Mouse (Mus musculus) mature B cell (primary cell): Measurements from ENCODE around the gene Dmc1.

Experiments used
- in situ Hi-C: fragments of 300-500 bp; cut with MboI; formaldehyde crosslinking; loops from 2 replicates; pipeline ENCODE4 v1.14.3; 2019

The Dmc1 gene

DNA sequence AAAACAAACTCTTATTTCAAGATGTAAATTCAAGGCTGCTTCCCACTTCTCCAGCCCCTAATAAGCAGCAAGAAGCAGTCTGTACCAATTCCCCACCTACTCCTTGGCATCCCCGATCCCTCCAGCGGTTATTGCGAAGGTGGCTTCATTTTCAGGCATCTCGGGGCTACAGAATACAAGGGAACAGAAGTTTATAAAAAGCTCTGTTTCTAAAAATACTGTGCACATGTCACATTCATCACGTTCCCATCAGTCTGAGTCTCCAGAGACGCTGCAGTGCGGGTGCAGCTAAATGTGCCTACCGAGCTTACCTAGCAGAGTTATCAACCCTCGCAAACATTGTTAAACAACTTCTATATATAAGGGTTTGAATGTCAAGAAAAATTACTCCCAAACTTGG is 42.5 kb downstream of the Dmc1 start:
- in situ Hi-C loops, result no loop called here

DNA sequence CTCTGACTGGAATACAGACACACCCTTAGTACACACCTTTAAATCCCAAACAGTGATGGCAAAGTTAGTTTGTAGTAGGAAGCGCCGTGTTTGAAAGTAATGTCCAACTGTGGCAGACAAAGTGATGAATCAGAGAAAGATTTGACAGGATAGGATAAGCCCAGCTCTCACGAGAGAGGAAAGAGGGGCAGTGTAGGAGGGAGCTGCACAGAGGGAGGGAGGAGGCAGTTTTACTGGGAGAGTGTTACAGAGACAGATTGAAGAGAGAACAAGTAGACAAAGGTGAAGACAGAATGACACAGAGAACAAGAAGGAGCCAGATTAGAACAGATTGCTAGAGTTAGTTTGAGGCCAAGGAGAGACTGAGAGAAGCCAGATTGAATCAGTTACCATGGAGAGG is 45.3 kb downstream of the Dmc1 start:
- in situ Hi-C loops, result no loop called here

DNA sequence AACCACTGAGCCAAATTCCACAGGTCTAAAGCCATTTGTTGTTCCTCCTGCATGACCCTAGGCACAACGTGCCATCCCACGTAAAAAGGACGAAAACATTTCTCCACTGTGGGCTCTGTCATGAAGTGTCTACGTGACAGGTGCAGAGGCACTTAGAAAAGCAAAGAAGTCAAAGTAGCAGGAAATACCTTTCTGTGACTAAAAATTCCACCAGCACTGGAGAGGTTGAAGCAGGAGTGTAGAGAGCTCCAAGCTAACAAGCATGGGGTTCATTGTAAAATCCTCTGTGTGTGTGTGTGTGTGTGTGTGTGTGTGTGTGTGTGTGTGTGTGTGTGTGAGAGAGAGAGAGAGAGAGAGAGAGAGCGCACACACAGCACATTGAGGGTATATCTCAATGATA is 52.3 kb downstream of the Dmc1 start:
- in situ Hi-C loops, result no loop called here

DNA sequence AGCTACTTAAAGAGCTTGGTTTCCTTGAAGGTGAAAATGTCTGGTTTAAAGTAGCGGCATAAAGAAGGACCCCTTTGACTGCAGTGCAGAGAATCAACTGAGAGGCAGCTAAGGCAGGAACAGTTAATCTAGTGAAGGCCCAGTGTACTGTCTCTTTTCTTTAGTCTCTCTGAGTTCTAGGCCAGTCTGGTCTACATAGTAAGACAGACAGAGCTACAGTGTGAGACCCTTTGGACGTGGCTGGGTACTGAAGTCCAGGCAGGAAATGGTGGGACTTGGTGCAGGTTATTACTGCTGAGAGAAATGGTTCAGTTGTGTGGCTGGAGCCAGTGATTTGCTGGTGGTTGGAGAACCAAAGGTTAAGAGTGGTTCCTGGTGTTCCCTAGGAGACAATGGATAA is 56.7 kb downstream of the Dmc1 start:
- in situ Hi-C loops, result no loop called here

DNA sequence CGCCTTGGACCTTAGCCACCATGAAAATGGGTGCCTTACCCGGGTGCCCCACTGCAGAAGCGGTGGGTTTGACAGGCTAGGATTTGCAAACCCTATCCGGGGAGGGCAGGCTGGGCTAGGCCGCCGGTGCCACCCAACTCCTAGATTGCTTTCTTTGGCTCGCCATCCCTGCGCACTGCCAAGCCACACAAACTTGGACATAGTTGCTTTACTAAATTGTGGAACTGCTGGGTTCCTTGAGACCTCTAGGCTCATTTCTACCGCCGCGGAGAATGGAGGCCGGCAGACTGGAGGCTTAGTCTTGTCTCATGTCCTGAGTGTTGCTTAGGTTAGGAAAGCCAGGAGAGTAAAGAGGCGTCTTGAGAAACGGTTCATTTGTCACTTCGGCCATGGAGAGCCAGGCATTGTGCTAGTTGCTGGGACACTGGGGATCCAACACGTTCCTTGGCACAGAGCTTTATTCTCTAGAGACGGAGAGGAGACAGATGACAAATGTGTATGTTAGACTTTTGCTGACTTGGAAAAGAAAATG is 57.6 kb downstream of the Dmc1 start:
- in situ Hi-C loops, result no loop called here

DNA sequence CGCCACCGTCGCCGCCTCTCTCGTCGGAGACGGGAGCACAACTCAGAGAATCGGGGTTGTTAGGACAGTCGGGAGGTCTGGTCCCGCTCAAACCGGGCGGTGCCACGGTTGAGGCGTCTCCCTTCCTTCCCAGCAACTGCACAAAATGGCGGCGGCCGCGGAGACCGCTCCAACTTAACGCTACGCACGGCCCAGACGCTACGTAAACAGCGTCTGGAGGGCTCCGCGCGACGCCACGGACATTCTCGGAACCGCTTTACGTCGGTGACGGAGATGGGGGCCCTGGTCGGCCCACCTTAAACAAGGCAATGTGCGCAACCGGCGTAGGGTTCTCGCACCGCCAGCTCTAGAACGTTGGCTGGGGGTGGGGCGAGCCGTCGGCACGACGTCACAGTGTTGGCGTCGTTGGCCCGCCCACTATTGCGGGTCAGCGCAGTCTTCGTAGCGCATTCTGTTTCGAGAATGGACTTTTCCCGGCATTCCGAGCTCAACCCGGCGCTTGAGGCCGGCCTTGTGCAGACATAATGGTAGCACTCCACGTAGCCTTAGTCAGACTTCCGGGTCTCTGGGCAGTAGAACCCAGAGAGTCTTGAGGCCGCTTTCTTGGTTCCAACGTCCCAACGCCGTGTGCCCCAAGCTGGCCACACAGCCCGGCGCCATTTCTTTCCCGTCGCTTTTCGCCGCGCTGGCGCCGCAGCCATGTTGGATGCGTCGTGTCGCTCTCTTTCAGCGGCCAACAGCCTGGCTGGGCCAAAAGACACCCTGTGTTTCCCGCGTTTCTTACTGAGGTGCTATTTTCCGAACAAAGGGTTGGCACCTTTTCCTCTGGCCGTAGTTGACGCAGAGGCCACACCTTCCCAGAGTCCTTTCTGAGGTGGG is 58.3 kb downstream of the Dmc1 start, which contains the start of gene Ddx17:
TSS of gene Ddx17 (minus strand) at position 332 of the 879 bp plus-strand sequence.
- in situ Hi-C loops, result no loop called here

DNA sequence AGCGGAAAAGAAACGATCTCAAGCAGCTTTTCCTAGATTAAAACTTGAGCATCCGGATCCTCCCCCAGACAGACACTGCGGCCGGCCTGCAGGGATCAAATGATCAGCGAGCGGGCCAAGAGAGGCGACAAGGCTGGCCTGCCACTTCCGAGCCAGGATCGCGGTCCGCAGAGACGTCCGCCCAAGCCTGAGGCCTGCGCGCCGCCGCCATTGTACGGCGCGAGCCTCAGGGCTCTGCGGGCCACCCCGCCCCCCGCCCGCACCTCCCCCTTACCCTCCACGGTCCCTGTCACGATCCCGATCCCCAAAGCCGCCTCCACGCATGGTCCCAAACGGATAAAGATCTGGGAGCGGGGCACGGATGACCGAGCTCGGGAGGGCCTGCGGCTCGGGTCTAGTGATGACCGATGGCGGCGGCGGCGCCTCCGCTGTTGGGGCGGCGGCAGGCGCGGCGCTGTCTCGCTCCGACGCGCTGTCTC is 58.9 kb downstream of the Dmc1 start:
- in situ Hi-C loops, result no loop called here

DNA sequence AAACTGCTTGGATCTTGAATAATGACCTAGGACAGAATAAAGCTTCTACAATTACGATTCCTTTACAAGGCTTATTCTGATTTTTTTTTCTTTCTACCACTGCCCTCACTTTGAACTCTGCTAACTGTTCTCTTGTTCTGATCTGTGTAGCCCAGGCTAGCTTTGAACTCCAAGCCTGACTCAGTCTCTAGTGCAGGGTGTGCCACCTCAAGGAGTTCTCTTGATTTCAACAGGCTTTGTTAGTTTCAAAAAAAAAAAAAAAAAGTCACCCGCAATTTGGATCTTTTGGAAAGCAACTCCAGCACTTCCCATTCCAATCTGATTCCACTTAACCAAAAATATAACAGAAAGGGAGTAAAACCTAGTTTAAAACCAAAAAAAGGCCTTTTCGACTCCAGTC is 59.4 kb downstream of the Dmc1 start:
- in situ Hi-C loops, result no loop called here

DNA sequence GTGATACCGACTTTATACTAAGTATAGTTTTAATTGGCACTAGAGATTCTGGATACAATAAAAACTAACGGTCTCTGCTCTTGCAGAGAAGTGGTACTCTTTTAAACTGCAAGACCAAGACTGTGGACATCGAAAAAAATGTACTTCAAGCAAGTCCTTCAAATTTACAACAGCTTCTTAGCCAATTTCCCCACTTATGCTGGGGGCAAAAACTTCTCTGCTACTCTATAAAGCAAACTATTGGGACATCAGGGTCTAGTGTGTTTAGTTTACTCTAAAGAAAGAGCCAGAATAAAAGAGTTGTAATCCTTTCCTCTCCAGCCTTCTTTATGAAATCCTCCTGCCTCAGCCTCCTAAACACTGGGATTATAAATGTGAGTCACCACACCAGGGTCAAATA is 60.9 kb downstream of the Dmc1 start:
- in situ Hi-C loops, result no loop called here

DNA sequence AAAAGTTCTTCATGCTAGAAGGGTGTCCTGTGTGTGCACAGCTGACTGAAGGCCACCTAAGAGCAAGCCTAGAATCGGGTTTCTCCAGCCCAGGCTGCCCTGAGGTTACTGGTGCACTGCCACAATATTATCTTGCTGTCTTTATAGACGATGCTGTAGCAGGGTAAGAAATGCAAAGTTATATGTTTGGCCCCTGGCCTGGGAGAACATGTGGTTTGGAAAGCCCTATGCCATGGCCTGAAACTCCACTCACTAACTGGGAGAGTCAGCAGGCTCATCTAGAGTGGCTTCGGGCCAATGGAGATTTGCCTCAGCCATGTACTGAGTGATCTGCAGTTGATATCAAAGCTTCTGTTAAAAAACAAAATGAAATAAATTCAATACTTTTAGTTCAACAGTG is 71.1 kb downstream of the Dmc1 start:
- in situ Hi-C loops, result no loop called here

DNA sequence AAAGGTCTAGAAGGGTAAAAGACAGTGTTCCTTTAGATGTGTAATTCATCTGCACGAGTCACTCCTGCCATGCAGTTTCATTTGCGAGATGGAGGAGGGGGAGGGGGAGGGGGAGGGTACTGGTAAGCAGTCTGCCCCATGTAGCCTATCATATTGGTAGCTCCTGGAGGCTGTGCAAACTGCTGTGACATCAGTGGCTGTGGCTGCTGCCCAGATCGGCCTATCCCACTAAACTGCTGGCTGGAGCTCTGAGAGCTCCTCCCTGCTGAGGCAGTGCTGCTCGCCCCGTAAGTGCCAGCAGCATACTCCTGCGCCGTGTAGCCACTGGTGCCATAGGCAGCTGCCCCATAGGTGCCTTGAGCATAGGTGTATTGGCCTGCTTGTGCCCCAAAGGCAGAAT is 75.0 kb downstream of the Dmc1 start:
- in situ Hi-C loops, result no loop called here

DNA sequence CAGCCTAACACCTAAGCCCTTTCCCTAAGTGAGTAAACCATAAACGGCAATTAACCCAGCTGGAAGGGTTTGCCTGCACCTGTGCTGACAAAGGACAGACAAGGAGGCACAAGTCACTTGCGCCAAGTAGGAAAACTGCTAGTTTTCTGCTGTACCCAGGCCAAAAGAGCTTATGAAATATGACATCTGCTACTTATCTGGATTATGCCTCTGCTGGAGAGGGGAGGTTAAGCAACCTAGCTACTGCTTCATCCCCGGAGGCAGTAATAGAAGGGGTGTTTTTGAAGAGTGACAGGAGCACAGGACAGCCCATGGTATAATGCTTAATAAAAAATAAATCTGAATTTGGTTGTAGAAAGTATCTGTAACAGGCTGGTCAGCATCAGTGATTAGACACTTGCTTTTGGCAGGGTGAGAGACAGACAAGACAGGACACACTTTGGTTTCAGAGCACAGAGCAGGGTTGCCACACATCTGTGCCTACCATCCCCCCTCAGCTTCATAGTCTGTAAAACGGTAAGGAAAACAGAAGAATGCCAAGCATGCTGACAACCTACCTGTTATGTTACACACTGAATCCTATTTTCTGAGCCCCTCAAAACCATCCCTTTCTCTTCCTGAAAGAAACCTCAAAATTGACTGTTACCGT is 76.8 kb downstream of the Dmc1 start:
- in situ Hi-C loops, result no loop called here

DNA sequence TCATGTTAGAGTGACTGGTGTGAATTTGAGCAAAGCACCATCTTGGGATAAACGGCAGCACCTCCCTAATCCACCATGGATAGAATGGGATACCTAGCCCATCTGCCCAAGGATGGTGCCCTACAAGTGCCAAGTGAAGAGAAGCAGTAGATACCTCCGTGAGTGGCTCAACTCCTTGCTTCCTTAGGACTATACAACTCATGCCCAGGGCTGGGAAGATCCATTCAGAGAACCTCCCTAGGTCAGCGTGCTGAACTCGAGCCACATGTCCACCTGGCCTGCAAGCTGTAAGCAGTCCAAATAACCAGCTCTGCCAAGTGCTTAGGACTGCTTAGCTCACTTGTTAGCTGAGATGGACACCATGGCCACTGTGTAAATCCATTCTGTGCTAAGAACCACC is 77.7 kb downstream of the Dmc1 start:
- in situ Hi-C loops, result no loop called here

DNA sequence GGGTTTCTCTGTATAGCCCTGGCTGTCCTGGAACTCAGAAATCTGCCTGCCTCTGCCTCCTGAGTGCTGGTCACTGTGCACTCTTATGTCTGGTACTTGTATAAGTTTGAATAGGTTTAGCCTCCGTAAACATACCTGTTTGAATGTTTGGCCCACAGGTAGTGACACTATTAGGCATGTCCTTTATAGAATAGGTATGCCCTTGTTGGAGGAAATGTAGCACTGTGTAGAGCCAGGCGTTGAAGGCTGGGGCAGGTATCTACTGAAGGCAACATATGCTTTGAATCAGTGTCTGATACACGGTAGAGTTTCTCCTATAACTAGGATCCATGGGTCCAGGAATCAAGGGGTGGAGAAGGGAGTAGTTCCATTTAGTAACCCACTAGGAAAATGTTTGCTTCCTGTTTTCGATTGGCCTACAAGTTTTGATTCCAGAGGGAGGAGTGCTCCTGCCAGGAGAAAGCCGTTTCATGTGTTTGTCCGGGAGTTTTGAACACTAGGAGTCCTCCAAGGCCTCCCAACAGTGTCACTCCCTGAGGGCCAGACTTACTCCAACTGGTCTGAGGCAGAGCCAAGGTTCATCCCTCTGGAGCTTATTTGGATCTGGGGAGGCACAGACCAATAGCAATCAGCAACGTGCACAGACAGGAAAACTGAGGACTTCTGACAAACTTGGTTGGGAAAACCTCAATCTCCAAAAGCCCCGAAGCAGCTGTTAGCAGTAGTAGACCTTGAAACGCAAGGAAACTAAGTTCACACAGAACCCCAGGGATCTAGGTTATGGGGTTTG is 78.7 kb downstream of the Dmc1 start:
- in situ Hi-C loops, result no loop called here

DNA sequence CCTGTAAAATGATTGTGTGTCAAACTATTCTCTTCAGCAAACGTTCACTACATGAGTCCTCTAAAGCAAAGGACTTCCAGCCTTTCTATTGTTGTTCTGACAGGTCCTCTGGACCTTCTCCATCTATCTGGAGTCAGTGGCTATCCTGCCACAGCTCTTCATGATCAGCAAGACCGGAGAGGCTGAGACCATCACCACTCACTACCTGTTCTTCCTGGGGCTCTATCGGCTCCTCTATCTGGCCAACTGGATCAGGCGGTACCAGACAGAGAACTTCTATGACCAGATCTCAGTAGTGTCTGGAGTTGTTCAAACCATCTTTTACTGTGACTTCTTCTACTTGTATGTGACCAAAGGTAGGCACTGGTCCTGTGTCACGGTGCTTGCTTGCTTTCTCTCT is 79.3 kb downstream of the Dmc1 start:
- in situ Hi-C loops, result no loop called here

DNA sequence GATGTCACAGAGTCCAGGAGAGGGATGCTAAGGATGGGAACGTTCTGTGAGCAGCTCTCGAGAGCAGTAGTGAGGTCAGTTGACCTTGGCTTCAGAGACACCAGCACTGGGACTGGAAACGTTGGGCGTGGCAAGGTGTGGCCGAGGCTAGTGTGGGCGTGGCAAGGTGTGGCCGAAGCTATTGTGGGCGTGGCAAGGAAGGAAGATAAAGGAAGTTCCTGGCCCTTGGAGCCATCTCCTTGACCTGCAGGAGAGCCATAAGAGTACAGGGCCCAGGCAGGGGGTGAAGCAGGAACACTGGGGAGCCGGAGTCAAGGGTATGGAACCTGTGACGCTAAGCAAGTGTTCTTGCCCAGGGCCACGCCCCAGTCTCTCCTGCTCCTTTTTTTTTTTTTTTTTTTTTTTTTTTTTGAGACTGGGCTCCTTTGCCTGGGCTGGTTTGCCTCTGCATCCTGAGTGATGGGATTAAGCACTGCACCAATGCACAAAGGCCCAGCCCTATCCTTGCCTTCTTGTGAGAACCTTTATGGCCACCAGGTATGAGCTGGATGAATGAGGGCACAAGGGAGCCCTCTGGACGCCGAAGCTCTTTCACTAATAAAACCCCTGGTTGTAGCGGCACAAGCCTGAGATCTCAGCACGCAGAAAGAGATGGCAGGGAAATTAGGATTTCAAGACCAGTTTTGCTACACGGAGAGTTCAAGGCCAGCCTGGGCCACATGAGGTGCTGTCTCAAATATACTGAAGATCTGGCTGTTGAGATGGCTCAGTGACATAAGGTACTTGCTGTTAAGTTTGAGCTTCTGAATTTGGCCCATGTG is 85.3 kb downstream of the Dmc1 start:
- in situ Hi-C loops, result no loop called here

DNA sequence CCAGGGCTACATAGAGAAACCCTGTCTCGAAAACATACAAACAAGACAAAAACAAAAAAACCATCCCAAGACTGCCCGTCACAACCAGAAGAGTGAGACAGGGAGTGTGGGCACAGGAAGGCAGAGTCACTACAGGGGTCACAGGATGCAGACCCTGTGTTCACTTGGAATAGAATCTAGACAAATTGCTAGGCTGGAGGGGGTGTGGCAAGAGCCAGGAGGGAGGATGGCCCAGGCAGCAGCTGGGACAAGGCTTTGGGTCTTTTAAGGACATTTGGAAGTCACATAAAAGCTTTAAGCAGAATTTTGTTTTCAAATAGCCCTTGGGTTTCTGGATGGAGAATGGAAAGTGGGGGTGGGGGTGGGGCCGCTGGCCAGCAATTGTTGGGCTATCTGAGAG is 86.3 kb downstream of the Dmc1 start:
- in situ Hi-C loops, result no loop called here

DNA sequence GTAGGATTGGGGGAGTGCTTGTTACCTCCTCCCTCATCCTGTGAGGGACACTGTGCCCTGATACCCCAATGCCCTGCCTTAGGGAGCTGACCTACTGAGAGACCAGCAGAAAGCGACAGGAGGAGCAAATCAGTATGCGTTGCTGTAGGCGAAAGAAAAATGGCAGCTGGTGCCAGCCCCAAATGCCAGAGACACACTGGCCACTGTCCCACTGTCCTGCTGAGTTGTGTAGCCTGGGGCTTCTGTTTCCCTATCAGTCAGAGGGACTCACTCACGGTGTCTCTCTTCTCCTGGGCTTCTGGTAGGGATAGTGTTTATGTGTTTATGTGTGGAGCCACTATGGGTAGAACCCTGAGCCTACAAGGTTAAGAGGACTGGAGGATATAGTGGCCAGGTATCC is 87.2 kb downstream of the Dmc1 start:
- in situ Hi-C loops, result no loop called here

DNA sequence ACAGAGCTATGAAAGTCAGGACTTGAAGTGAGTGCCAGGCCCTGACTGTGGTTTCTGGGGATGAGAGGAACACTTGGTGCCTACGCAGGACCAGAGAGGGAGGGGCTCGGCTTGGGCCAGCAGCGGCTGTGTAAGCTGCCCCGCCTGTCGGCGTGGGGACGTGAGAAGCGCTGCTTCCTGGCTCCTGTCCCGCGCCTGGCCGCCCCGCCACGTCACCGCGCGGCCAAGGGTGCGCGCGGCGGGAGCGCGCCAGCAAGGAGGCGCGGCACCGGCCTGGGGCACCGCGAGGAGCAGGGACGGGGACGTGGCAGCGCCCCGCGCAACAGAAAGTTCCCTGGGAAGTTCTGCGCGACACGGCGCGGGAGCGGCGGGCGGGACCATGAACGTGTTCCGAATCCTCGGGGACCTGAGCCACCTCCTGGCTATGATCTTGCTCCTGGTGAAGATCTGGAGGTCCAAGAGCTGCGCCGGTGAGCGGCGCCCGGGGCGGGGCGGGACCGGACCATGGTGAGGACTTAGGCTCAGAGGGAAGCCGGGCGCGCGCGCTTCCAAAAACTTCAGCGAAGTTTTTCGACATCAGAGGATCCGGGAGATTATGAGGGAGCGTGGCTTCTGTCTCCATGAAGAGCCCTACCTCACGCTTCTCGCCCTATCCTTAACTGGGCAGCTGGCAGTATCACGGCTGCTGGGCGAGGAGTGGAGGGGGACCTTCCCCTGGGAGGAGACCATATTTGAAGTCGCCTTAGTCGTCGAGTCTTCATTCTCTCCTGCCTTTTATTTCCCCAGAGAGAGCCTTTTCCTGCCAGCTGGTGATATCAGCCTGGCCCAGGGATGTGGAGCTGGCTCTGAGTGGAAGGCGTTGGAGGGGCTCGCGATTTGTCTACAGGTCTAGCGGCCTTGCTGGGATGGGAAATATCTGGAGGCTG is 88.5 kb downstream of the Dmc1 start, which contains the start of gene Kdelr3:
TSS of gene Kdelr3 (plus strand) at position 241 of the 926 bp plus-strand sequence.
- in situ Hi-C loops, result no loop called here

DNA sequence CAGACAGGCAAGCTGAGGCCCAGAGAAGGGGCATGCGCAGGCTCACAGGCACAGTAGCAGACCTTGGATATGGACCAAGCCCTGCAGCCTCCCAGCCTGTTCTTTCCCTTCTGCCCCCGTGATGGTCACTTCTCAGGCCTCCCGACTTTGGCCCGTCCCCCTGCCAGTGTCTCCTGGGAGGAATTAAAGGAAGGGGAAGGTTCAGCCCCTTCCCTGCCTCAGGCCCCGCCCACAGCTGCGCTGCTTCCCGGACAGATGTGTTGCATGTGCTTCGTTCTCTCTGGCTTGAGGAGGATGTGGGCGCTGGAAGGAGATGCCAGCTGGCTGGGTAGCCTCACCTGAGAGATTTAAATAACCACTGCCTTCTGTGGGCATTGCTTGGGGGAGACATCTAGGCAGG is 91.0 kb downstream of the Dmc1 start:
- in situ Hi-C loops, result no loop called here
